Mouse (Mus musculus) kidney, postnatal 25 days (tissue): ENCODE data around the gene Npdc1.

ENCODE experiments used
- DNase-seq, 2 experiments: peaks; one replicate each; pipeline ENCODE4 v3.0.0; 2021; ENCODE audit warnings: mixed read lengths in 2 of 2

The Npdc1 gene

DNA sequence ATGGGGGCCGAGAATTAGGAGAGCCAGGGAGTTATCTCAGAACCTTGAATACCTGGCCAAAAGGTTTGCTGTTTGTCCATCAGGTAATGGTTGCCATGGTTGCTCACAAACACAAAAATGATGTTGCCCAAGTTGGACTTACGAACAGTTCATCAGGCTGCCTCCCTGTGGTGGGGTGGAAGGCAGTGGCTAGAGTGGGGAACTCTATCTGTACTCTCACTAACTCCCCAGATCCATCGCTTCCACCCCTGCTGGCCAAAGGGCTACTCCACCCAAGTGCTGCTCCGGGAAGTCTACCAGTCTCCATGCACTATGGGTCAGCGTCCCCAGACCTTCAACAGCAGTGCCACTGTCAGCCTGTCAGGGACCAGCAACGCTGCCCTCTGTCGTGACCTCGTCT is at the start of gene Npdc1:
Gene Npdc1, plus strand, starts transcription at position 301 of the 400 bp plus-strand sequence.
- DNase-seq: no peak

DNA sequence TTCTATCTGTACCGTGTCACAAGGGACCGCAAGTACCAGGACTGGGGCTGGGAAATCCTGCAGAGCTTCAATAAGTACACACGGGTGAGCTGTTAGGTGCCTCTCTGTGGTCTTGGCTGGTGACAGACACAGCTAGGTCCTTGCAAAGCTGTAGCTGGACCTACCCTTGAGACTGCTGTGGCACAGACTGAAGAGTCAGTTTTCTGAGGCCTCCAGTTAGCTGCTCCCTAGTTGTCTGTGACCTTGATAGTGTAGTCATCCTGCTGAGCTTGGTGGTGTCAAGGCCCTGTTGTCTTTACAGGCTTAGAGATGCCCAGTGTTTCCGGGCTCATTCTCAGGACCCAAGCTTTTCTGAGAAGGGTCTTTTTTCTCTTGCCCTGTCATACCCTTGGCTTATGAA is 49.7 kb upstream of the Npdc1 start:
- no peak for DNase-seq

DNA sequence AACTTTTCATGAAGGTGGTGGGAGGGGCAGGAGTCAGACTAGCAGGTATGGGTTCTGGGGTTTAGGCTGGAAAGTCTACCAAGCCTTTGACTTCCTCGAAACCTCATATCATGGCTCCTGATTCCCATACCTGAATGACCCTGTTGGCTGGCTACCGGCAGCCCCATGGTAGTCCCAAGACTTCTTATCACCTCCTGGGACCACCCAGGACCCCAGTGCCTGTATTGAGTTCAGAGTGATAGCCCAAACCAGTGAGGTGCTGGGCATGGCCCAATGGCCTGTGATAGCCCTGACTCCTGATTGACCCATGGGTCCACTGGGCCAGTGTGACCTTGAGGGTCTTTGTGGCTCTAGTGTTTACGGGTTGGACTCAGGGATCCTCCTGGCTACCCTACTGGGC is 48.5 kb upstream of the Npdc1 start:
- DNase-seq: no peak

DNA sequence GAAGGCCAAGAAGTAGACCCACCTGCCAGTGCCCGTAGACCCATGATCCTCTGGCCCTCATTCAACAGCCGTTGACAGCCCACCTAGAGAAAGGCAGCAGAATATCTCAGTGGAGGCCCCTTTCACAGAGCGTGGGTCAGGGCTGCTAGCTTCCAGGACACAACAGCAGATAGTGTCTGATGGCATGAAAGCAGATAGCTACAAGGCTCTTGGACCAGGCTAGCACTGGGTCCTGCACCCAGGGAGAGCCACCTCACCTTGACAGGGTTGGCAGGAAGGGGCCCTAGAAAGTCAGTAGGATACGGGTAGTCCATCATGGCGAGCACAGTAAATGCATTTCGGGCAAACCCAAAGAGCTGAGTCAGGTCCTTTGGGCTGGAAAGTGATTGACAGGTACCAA is 44.9 kb upstream of the Npdc1 start:
- DNase-seq: no peak

DNA sequence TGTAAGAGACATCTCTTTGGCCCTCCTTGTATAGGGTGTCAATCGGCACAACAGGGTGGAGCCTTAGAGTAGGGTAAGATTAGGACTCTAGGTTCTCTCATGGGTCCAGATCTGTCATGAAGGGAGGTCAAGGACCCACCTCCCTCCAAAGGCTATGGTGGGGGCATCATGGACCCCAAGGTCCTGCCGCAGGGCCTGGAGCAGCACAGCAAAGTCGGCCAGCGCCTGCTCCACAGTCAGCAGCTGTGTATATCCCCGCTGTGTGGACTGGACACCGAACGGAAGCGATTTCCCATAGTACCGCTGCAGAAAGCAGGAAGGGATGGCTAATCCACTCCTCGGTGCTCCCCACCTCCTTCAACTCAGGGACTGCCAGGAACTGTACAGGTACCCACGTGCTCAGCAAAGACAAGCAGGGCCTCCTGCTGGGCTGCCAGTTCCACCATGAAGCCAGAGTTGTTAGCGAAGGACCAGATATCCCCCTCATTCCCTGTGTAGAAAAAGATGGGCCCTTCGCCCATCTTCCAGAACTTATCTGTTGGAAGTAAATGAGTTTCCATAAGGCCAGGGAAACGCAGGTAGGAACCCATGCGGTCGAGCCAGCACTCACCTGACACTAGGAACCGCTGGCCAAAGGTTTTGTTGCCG is 43.6 kb upstream of the Npdc1 start:
- no peak for DNase-seq

DNA sequence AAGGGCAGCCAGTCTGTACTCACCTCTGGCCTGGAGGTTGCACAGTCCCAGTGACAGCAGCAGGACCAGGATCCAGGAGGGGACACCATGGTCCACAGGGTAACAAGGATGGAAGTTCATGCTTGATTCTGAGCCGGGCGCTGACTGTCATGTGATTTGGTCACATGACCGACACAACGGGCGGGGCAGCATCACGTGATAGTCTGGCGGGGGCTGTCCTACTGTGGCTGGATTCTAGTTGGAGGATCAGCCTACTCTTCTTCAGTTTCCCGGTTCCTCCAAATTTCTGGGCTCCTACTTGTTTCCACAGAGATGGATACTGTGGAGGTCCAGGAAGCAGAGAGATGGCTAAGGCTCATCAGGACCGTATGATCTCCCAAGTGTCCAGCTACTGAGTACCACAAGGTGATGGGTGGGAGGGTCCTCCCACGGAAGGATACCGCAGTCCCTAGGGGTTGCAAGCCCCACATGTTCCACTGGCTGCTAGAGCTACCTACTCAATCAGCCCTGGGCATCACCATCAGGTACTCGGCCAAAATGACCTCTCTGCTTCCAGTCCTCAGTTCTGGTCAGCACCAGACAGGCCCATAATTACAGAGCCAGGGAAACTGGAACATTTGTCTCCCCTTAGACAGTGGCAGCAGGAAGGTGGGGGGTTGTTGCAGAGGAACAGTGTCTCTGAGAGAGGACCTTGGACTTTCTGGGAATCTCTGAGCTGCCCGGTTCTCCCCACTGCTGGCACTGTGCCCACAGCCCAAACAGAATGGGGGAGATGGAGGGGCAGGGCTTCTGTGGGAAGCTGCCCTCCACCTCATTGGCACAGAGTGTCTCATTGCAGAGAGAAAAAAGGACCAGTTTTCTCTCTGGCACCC is 42.7 kb upstream of the Npdc1 start, which contains the start of gene Dpp7:
Gene Dpp7, minus strand, starts transcription at position 152 of the 872 bp plus-strand sequence.
- peak; percentile 90 to 91 for DNase-seq

DNA sequence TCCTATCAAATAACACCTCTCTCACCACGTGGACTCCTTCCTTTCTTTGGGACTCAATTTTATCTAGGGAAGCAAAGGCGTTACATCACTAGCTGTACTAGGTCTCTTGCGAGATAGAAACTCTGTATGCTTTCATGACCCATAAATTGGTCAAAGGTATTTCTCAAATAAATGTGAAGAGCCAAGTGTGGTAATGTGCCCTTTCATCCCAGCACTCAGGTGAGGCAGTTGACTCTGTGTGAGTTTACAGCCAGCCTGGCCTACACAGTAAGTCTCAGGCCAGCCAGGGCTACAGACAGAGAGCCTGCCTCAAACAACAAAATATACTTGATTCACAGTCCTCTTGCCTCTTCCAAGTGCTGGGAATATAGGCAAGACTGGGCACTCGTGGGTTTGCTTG is 39.3 kb upstream of the Npdc1 start:
- DNase-seq: no peak

DNA sequence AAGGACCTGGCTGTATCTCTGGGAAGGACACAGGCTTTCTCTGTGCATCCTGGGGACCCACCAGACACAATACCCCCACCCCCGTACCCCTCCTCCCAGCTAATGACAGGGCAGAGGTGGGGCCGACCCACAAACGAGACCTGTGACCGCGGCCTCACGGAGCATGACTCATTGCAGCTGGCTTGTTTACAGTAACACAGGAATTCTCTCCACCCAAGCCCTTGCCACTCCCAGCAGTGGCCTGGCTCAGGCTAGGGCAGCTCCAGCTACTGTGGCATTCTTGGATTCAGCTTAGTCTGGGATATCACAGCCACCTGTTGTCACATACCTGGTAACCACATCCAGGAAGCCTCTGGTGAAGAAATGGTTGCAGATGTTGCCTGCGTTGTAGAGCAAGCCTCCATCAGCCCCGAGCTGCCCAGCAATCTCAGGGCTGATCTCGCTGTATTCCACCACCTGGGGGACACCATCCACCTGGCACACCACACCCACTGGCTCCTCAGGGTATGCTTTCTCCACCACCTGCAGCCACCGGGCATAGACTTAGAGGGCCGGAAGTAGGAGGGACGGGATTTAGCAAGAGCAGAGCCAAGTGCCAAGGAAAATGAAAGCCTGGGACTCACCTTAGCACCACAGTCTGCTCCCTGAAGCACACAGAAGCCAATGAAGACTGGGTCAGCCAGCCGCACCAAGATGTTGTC is 35.5 kb upstream of the Npdc1 start:
- DNase-seq: peak in 1 of 2 experiments; percentile 54

DNA sequence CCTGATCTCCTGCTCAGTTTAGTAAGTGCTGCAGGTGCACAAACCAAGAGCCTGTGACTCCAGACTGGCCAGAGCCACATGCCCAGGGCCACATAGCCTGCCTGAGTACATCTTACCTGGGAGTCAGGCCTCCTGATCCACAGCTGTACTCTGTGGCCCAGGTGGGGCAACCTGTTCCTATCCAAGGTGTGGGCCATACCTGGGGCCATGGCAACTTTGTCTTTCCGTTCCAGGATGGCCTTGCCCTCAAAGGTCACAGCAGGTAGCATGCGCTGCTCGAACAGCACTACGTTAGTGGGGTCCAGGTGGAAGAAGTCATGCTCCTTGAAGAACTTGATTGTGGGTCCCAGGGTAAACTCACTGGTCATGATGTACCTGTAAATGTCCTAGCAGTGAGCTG is 34.8 kb upstream of the Npdc1 start:
- peak in 1 of 2 experiments; percentile 34 for DNase-seq

DNA sequence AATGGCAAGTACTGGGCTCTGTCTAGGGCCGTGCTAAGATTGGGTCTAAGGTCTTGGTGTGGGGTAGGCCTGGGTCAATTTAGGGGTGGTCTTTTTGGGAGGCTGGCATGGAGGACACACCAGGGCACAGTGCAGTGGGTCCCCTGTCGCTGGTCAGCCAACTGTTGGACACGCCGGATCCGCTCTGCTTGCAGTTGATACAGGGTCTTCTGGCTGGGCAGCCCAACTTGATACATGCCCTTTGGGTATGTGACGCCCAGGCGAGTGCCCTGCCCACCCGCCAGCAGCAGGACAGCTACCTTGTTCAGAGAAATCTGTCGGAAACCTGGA is 34.4 kb upstream of the Npdc1 start:
- DNase-seq: peak in 1 of 2 experiments; percentile 44

DNA sequence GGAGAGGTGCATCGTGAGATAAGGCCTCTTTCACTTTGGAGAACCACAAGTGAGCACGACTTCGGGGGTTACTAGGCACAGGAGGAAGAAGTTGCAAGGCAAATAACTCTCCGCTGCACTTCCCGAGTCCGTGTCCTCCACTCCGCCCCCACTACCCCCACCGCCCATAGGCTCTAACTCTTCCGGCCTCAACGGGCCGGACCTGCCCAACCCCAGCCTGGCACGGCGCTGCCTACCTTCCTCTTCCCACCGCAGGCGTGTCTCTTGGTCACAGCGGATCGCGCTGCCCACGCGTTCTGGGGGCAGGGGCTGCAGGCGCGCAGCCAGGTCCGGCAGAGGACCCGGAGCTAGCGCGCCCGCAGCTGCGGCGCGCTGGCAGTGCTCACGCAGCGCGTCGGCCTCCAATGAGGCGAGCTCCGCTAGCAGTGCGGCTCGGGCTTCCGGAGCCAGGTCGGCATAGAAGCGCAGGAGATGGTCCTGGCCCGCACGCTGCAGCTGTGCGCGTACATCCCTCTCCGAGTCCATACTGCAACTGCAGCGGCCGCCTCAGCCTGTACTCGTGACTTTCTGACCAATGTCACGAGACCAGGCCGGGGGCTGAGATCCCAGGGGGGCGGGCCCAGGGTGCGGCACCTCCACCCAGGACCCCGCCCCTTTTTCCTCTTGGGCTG is 33.9 kb upstream of the Npdc1 start, which contains the start of gene Uap1l1:
Gene Uap1l1, minus strand, starts transcription at position 592 of the 671 bp plus-strand sequence.
- DNase-seq: peak; percentile 91 to 94

DNA sequence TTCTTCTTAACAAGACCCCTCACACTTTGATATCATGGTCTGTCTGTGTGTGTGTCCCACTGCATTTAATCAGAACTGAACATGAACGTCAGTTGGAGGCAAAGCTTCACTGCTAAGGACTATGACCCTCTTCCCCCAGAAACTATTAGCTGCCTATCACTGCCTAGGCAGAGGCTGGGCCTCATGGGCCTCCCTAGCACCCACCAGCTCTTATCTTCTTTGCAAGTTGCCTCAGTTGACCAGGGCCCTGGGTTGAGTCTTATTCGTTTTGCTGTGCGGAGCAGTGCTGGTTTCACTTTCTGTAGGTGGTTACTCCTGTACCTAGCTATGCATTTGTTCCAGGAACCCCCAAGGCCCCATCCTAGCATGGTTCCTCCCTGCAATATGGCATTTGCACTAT is 29.2 kb upstream of the Npdc1 start:
- DNase-seq: no peak

DNA sequence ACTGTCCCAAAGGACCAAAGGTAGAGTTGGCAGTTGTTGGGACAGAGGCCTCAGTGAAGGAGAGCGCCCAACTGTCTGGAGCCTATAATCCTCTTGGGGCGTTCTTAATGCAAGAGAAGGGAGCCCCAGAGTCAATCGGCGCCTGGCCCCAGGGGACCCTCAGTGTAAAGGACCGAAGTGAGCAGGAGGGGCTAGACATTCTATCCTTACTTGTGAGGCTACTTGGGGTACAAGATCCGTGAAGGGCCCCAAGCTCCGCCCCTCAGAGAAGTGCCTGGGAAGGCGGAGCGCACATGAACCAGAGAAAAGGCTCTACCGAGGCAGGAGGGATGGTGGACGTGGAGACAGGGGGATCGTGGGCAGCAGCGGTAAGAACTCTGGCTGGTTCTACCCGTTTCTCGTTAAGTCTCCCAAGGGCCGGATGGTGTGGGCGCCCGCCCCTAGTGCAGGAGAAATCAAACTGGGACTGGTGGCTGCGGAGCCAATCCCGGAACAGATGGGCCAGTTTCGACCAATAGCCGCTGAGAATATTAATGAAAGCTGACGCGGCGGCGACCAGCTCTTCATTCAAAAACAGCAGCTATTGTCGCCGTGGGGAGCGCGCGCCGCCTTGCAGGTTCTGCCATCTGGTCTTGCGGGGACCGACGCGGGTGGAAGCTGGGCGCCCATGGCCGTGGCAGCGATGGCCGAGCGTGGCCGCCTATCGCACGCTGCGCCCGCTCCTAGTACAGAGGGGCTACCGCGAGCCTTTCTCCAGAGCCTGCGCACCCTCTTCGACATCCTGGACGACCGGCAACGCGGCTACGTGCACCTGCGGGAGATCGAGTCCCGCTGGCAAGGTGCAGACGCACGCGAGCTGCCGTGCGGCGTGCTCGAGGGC is 27.1 kb upstream of the Npdc1 start, which contains the start of gene Sapcd2:
Gene Sapcd2, plus strand, starts transcription at position 558 of the 880 bp plus-strand sequence.
- DNase-seq: peak; percentile 90 to 95

DNA sequence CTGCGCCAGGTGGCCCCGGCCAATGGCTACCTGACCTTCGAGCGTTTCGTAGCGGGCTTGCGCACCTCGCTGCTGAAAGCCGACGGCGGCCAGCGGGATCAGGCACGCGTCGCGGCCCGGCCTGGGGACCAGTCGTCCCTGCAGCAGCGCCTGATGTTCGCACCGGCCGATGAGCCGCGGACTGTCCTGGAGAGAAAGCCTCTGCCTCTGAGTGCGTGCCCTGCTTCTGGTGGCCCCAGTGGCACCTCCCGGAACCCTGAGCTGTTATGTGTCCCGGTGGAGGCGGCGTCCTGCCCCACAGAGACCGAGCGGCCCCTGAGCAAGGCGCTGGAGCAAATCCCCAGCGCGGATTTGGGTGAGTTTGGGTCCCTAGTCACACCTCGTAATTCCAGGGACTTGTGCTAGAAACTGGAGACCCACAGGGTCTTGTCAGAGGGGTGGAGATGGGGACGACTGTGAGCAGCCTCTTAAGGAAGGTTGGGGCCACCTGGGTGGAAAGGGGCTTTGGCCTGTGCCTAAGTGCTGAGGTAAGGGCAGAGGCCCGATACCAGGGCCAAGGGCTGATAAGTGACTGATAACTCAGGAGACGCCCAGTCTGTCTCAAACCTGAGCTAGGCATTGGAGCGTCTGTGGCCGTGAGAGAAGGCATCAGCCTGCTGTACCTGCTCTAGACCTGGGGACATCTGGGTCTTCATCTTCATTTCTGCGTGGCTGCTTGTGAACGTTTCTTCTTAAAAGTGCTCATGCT is 26.3 kb upstream of the Npdc1 start:
- no peak for DNase-seq

DNA sequence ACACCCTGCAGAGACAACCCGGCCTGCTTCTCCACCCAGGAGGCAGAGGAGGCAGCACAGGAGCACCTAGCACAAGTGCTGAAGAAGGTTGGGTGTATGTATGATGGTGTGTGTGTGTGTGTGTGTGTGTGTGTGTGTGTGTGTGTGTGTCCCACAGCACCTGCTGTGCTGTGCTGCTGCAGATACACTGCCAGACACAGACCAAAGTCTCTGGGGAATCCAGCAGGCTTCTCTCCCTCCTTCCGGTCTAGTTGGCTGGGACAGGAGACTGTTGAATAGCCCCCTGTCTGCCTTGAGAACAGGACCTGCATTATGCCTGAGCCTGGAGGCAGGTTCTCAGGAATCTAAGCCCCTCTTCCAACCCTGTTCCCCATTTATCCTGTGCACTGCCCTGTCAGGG is 25.7 kb upstream of the Npdc1 start:
- no peak for DNase-seq

DNA sequence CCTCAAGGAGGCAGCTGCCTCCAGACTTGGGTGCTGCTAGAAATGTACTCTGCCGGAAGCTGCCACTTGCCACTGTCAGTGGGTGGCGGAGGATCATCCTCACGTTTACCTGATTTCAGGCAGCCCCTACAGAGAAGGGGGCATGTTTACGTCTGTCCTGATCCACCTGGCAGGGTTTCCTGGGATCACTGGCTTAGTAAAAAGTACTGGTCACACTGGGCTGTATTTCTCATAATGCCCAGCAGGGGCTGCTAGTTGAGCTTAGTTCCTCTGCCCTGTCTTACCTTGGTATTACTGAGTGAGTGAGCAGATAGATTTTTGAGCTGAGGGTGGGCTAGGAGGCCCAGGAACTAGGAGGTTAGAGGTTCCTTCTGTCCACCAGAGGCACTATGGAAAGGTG is 22.6 kb upstream of the Npdc1 start:
- peak; percentile 66 to 76 for DNase-seq

DNA sequence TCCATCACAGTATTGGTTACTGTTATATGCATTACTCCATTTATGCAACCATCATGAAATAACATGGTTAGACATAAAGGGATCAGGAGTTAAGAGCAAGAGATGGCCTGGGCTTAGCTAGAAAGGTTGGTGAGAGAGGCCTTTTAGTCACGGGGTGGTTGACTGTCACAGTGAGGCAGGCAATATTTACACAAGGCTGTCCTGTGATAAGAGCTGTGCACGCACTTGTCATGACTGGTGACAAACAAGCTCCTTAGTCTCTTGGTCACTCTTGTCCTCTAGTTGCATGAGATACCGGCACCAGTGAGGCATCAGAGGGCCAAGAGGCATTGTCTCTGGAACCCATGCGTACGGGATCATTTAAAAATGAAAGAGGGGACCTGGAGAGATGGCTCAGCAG is 14.7 kb upstream of the Npdc1 start:
- no peak for DNase-seq

DNA sequence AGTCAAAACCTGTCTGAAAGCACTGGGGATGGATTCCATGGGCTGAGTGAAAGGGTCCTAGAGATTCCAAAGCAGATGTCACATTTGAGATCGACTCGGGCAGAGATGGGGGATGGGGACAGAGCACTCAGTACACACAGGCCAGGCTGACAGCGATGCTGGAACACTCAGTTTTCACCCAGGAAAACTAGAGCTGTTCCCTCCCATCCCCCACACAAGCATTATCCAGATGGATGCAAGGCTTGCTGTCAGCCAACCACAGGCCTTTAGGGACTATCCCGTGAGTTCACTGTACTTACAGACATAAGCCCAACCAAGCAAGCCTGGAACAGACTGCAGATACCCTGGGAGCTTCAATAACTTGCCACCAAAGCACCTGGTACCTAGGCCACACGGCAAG is 7.9 kb upstream of the Npdc1 start:
- DNase-seq: no peak

DNA sequence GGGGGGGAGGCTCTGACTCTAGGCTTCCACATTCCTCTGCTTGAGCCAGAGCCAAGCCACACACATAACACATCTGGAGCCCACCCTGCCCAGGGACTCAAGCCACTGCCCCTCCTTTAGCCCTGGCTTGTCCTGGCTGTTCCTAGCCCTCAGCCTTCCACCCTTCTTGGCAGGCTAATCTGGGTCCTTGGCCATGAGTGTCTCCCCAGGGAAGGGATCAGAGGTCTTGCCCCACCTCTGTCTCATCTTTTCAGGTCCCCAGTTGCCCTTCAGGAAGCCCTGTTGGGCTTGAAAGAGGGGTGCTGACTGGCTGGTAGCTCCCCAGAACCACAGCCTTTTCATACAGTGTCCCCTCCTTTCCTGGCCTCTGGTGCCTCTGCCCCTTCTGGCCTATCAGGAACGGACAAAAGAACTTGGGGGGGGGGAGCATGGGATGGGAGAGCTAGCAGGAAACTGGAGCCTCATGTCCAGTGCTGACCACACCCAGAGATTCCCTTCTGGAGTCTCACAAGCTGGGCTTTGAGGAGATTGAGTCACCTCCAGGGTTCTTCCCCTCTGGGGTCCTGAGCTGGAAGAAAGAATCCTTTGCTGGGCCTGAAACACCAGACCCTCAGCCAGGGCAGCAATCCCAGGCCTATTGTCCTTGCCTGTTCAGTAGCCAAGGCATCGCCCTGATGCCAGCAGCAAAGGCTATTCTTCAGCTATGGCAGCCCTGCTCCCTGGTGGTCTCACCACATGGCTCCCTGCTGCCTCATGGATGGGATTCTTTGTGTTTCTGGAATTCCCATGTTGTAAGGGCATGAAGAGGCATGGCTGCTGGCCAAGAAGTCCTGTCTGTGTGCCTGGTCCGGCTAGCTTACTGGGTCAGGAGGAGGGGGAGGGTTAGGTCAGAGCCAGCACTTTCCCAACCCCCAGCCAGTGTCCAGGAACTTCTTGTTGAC is 4.6 kb upstream of the Npdc1 start:
- peak; percentile 39 to 54 for DNase-seq
